In the genomic region with DNA sequence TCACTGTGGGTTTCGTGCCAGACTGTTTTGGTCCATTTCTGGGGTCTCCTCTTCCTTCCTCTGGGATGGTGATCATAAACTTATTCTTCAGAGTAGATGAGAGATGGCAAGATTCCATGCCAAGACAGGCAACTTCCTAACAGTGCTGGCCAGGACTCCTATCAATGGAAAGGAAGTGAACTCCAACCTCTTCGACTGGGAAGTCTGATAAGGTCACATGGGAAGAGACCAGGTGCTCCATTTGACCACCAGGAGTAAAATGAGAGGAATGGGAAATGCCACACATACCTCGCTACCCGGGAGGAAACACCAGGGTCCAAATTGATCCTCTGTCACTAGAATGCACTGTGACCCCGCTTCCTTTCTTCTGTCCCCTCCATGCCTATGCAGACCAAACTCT, we compare ENCODE assay signal across 15 mouse cellular contexts.
DNase-seq lines count a peak whose midpoint lies in the region; ATAC-seq and TF ChIP-seq lines count a peak whose summit lies in the region.
"Had no signal": no experiment of that assay in that cellular context is flagged by ENCODE, and none has a peak within 500 bp of the region (broad histone marks: within the 10 kb centered on the region; RNA-seq: fewer than 3 reads in every experiment).

No protein-coding gene starts in this region.

- no peak for TF ChIP-seq POLR2A in kidney, adult 2 months (IDR thresholded peaks at IDR 0.05; ENCODE audit: low read depth, low read length)

- H3K4me3 ChIP-seq in heart, embryonic 12.5 days, result no peak overlapping the region
- H3K4me3 ChIP-seq in kidney, adult 2 months (ENCODE audit: insufficient read depth, low read depth, low read length), result no peak overlapping the region
- H3K4me3 ChIP-seq in kidney, embryonic 16.5 days (ENCODE audit: low read length), result no peak overlapping the region
- H3K4me3 ChIP-seq in midbrain, embryonic 10.5 days, result no peak overlapping the region
- H3K4me3 ChIP-seq in forebrain, embryonic 13.5 days, result no peak overlapping the region
- H3K4me3 ChIP-seq: lung, embryonic 15.5 days had no signal

- H3K27ac ChIP-seq in heart, embryonic 12.5 days (ENCODE audit: poor library complexity, severe bottlenecking), result no peak overlapping the region
- H3K27ac ChIP-seq in kidney, adult 2 months (ENCODE audit: insufficient read depth, low read depth, low read length), result peak overlapping the region; percentile 41
- H3K27ac ChIP-seq in kidney, embryonic 16.5 days (ENCODE audit: low read length), result no peak overlapping the region
- no peak overlapping the region for H3K27ac ChIP-seq in midbrain, embryonic 10.5 days (replicated peaks)
- H3K27ac ChIP-seq in forebrain, embryonic 13.5 days, result no peak overlapping the region
- H3K27ac ChIP-seq: lung, embryonic 15.5 days had no signal

- WGBS in heart, embryonic 12.5 days, result 50% methylated on average over 5 of the region's 5 CpGs
- 50% methylated on average over 5 of the region's 5 CpGs for WGBS in kidney, adult 2 months
- 64% methylated on average over 5 of the region's 5 CpGs for WGBS in kidney, embryonic 16.5 days
- WGBS in midbrain, embryonic 10.5 days, result 79% methylated on average over 5 of the region's 5 CpGs
- WGBS in forebrain, embryonic 13.5 days, result 87% methylated on average over 5 of the region's 5 CpGs

- no peaks in the 10 kb centered on the region for H3K27me3 ChIP-seq in heart, embryonic 12.5 days (replicated peaks)
- H3K27me3 ChIP-seq in kidney, adult 2 months (replicated peaks; ENCODE audit: control insufficient read depth, insufficient read depth, low read length), result no peaks in the 10 kb centered on the region
- no peaks in the 10 kb centered on the region for H3K27me3 ChIP-seq in kidney, embryonic 16.5 days (ENCODE audit: insufficient read depth, low read length)
- H3K27me3 ChIP-seq in midbrain, embryonic 10.5 days (ENCODE audit: low read depth, poor library complexity, severe bottlenecking), result no peaks in the 10 kb centered on the region
- H3K27me3 ChIP-seq in forebrain, embryonic 13.5 days, result no peaks in the 10 kb centered on the region
- H3K27me3 ChIP-seq: lung, embryonic 15.5 days had no signal

- H3K9me3 ChIP-seq in heart, embryonic 12.5 days (replicated peaks), result no peaks in the 10 kb centered on the region
- no peaks in the 10 kb centered on the region for H3K9me3 ChIP-seq in kidney, embryonic 16.5 days (ENCODE audit: low read length)
- H3K9me3 ChIP-seq in midbrain, embryonic 10.5 days (replicated peaks), result no peaks in the 10 kb centered on the region
- H3K9me3 ChIP-seq in forebrain, embryonic 13.5 days (replicated peaks), result no peaks in the 10 kb centered on the region
- H3K9me3 ChIP-seq: lung, embryonic 15.5 days had no signal

- H3K4me2 ChIP-seq in heart, embryonic 12.5 days, result no peak overlapping the region
- no peak overlapping the region for H3K4me2 ChIP-seq in kidney, embryonic 16.5 days (replicated peaks; ENCODE audit: low read depth, low read length)
- no peak overlapping the region for H3K4me2 ChIP-seq in forebrain, embryonic 13.5 days
- H3K4me2 ChIP-seq: lung, embryonic 15.5 days had no signal

- ATAC-seq in heart, embryonic 12.5 days (ENCODE audit: insufficient number of reproducible peaks, low FRiP score), result no peak
- no peak for ATAC-seq in kidney, embryonic 16.5 days (ENCODE audit: low FRiP score, low TSS enrichment)
- ATAC-seq in forebrain, embryonic 13.5 days, result no peak
- ATAC-seq: hindbrain, embryonic 16.5 days; intestine, embryonic 16.5 days had no signal

- H3K9ac ChIP-seq in heart, embryonic 12.5 days, result no peak overlapping the region
- H3K9ac ChIP-seq in kidney, embryonic 16.5 days (replicated peaks; ENCODE audit: low read length), result no peak overlapping the region
- no peak overlapping the region for H3K9ac ChIP-seq in forebrain, embryonic 13.5 days
- H3K9ac ChIP-seq: lung, embryonic 15.5 days had no signal

- TF ChIP-seq CTCF in kidney, adult 2 months (conservative IDR thresholded peaks at IDR 0.05; ENCODE audit: insufficient read depth, insufficient read length, low read depth, low read length), result no peak

- no peaks in the 10 kb centered on the region for H3K4me1 ChIP-seq in heart, embryonic 12.5 days (replicated peaks)
- H3K4me1 ChIP-seq in kidney, adult 2 months (ENCODE audit: control insufficient read depth, insufficient read depth, low read length), result peaks cover 4% of the 10 kb centered on the region; the same call in 1 of the 2 replicates
- no peaks in the 10 kb centered on the region for H3K4me1 ChIP-seq in kidney, embryonic 16.5 days (ENCODE audit: insufficient read depth, low read length)
- peaks cover 24% of the 10 kb centered on the region for H3K4me1 ChIP-seq in midbrain, embryonic 10.5 days
- peaks cover 22% of the 10 kb centered on the region for H3K4me1 ChIP-seq in forebrain, embryonic 13.5 days
- H3K4me1 ChIP-seq: lung, embryonic 15.5 days had no signal

- H3K36me3 ChIP-seq in heart, embryonic 12.5 days, result no peaks in the 10 kb centered on the region
- H3K36me3 ChIP-seq in kidney, adult 2 months (ENCODE audit: control insufficient read depth, insufficient read depth, low read length), result no peaks in the 10 kb centered on the region
- H3K36me3 ChIP-seq in kidney, embryonic 16.5 days (ENCODE audit: insufficient read depth, low read length), result no peaks in the 10 kb centered on the region
- H3K36me3 ChIP-seq in midbrain, embryonic 10.5 days, result no peaks in the 10 kb centered on the region
- no peaks in the 10 kb centered on the region for H3K36me3 ChIP-seq in forebrain, embryonic 13.5 days (ENCODE audit: poor library complexity, severe bottlenecking)
- H3K36me3 ChIP-seq: lung, embryonic 15.5 days had no signal

- DNase-seq in heart, adult 11 months, result peak; percentile 96
- DNase-seq in kidney, adult 2 months, result peak; percentile 62
- peak; percentile 8 to 54 for DNase-seq in kidney, adult 8-10 months
- DNase-seq in kidney, postnatal 14 days, result peak; percentile 44
- DNase-seq in midbrain, embryonic 10.5 days (ENCODE audit: low spot score), result no peak
- DNase-seq: cerebellum, adult 8-10 months; gastrocnemius, postnatal 10 days; left cerebral cortex, postnatal 4 days; thymus, adult 2 months had no signal
